Mouse (Mus musculus) heart, postnatal 14 days (tissue): ENCODE data around the gene Atp6v0d1. TPM values are rescaled to one million over a fixed set of nuclear protein-coding genes. Genes with fewer than 3 reads are reported as not detected.

Experiments used
- DNase-seq, 2 experiments: peaks; one replicate each; pipeline ENCODE4 v3.0.0; 2021 to 2022
- intact Hi-C: fragments of 180-260 bp; cut with DNase I; formaldehyde crosslinking; loops from one replicate; pipeline ENCODE4 v1.15.1; 2025
- microRNA-seq, 2 experiments: library from miRNA; unstranded; fragments of <30 nt; microRNA quantifications; one replicate each; pipeline ENCODE4 v1.2.0; 2021 to 2022
- total RNA-seq, 2 experiments: library from RNA; stranded (reverse); gene quantifications; 2 replicates each; pipeline ENCODE4 v1.2.3; 2021

Atp6v0d1 gene
- total RNA-seq, 2 experiments from 2014 or later, result 57.2 to 57.8 TPM

DNA sequence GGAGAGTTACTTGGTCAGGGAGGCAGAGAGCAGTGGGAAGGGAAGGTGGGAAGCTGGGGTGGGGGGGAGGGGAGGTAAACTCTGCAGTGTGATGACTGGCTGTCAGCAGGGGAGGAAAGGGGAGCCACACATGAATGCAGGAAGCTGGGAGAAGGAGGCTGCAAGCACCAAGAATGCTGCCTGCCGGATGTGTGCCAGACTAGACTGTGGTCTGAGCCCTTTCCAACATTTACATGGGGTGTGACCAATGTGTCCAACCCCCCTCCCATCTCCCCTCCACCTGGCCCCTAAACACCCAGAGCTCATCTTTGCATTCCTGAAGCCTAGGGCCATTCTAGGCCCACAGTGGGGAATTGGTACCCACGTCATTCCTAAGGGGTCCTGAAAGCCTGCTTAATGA, 84.8 kb downstream of the Atp6v0d1 start:
- intact Hi-C loops, result no loop called here
- no peak for DNase-seq

DNA sequence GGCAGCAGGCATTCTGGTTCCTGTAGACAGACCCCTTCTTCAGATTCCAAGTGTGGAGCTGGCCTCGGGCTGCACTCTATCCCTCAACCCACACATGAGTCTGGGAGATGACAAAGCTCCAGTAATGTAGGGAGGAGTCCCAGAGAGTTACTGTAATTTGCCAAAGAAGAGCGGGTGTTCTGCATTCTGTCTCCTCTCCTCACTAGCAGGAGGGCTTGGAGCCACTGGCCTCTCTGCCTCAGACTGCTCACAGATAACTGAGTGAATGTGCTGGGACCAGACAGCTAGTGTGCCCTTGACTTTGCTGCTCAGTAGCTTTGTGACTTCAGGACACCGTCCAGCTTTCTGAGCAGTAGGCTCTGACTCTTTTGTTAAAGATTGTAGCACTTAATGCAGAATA, 88.1 kb downstream of the Atp6v0d1 start:
- intact Hi-C loops, result loop anchor here (5.0 kb wide), 3 partner anchors 35 to 115 kb away; partner anchors contain the start of genes Kctd19 and Lrrc36
- no peak for DNase-seq

GRCm38 (mm10) chr8:105476628-105477413, 89.0 kb downstream of the Atp6v0d1 start:
- intact Hi-C loops, result loop anchor here (5.0 kb wide), 3 partner anchors 35 to 115 kb away; partner anchors contain the start of genes Kctd19 and Lrrc36
- DNase-seq, result peak; percentile 73 to 77

GRCm38 (mm10) chr8:105476161-105476560, 89.7 kb downstream of the Atp6v0d1 start:
- DNase-seq, result no peak

GRCm38 (mm10) chr8:105475742-105476141, 90.1 kb downstream of the Atp6v0d1 start:
- intact Hi-C loops, result loop anchor here (5.0 kb wide), 3 partner anchors 33 to 113 kb away; partner anchors contain the start of genes Kctd19 and Lrrc36
- DNase-seq, result no peak

More at GRCm38 (mm10) chr8:105476161-105476560, 89.7 kb downstream of the Atp6v0d1 start:
- intact Hi-C loops, result loop anchor here (5.0 kb wide), 3 partner anchors 34 to 114 kb away; partner anchors contain the start of genes Kctd19 and Lrrc36

GRCm38 (mm10) chr8:105475254-105475653, 90.6 kb downstream of the Atp6v0d1 start:
- DNase-seq, result peak; percentile 75 to 79
- intact Hi-C loops, result loop anchor here (5.0 kb wide), 3 partner anchors 33 to 113 kb away; partner anchors contain the start of genes Kctd19 and Lrrc36

DNA sequence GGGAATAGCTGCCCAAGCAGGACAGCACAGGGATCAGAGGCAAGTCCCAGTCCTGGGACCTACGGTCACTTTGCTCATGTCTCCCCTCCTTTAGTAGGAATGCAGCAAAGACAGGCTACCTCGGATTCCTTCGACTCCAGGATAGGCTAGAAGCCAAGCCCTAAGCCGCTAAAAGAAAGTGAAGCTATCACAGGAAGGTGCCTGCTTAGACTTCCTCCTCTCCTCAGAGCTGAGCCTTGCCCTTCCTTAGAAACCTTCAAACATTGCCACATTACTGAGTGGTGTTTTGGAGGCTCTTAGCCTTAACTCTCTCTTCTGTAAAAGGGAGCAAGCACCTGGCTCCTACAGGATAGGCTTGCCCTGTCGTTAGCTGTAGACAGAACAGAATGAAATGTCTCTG, 91.2 kb downstream of the Atp6v0d1 start:
- intact Hi-C loops, result loop anchor here (5.0 kb wide), 3 partner anchors 32 to 112 kb away; partner anchors contain the start of genes Kctd19 and Lrrc36
- no peak for DNase-seq

Small RNA genes lying within 50 kb of the gene (microRNA-seq; reads per million reads assigned to microRNA genes)
- gene Mir1966, result 0.27 to 1.4 reads per million in 2 experiments

Other genes with a start within 250 kb of the Atp6v0d1 start
- gene Lrrc29, start 239.8 kb downstream of the Atp6v0d1 start, total RNA-seq, result 1 to 10 TPM; 1.7 to 1.9 TPM
- 10 to 100 TPM; 23.3 to 29.6 TPM for gene Tmem208, start 239.7 kb downstream of the Atp6v0d1 start, total RNA-seq
- gene Fhod1, start 218.1 kb downstream of the Atp6v0d1 start, total RNA-seq, result 1 to 10 TPM; 9.2 to 9.4 TPM
- gene Slc9a5, start 217.2 kb downstream of the Atp6v0d1 start, total RNA-seq, result under 1 TPM; 0.83 to 0.86 TPM
- gene Plekhg4, start 192.8 kb downstream of the Atp6v0d1 start, total RNA-seq, result not detected
- gene Kctd19, start 152.5 kb downstream of the Atp6v0d1 start, total RNA-seq, result not detected
- under 1 TPM; 0.68 to 0.86 TPM for gene Lrrc36, start 152.5 kb downstream of the Atp6v0d1 start, total RNA-seq
- gene Tppp3, start 94.5 kb downstream of the Atp6v0d1 start, total RNA-seq, result 10 to 100 TPM; 47.7 to 50.1 TPM
- 10 to 100 TPM; 14.9 to 16.3 TPM for gene Zdhhc1, start 69.1 kb downstream of the Atp6v0d1 start, total RNA-seq
- gene Hsd11b2, start 47.3 kb downstream of the Atp6v0d1 start, total RNA-seq, result 1 to 10 TPM in 1 of 2 experiments, under 1 TPM in 1; 0.53 to 1.0 TPM
- gene Ripor1, start 39.2 kb upstream of the Atp6v0d1 start, total RNA-seq, result 10 to 100 TPM; 46.0 to 49.0 TPM
- gene Ctcf, start 70.5 kb upstream of the Atp6v0d1 start, total RNA-seq, result 10 to 100 TPM; 43.8 to 44.6 TPM
- gene Agrp, start 71.3 kb upstream of the Atp6v0d1 start, total RNA-seq, result not detected
- 1 to 10 TPM in 1 of 2 experiments, under 1 TPM in 1; 0.69 to 5.7 TPM for gene Carmil2, start 120.2 kb upstream of the Atp6v0d1 start, total RNA-seq
- 10 to 100 TPM; 13.8 to 16.9 TPM for gene Acd, start 135.1 kb upstream of the Atp6v0d1 start, total RNA-seq
- gene Pard6a, start 135.1 kb upstream of the Atp6v0d1 start, total RNA-seq, result 1 to 10 TPM; 7.8 to 9.1 TPM
- not detected for gene 4933405L10Rik, start 141.6 kb upstream of the Atp6v0d1 start, total RNA-seq
- gene Enkd1, start 142.2 kb upstream of the Atp6v0d1 start, total RNA-seq, result 1 to 10 TPM; 2.4 to 2.5 TPM
- gene Gfod2, start 192.6 kb upstream of the Atp6v0d1 start, total RNA-seq, result 1 to 10 TPM; 3.6 to 3.7 TPM